Mouse (Mus musculus): Measurements from ENCODE around the gene Ifit3b.
"Not testable (repeated sequence)": the region's sequence is repeated elsewhere in the genome, so short reads cannot be mapped to it uniquely, and the experiment has no call there.

The Ifit3b gene

DNA sequence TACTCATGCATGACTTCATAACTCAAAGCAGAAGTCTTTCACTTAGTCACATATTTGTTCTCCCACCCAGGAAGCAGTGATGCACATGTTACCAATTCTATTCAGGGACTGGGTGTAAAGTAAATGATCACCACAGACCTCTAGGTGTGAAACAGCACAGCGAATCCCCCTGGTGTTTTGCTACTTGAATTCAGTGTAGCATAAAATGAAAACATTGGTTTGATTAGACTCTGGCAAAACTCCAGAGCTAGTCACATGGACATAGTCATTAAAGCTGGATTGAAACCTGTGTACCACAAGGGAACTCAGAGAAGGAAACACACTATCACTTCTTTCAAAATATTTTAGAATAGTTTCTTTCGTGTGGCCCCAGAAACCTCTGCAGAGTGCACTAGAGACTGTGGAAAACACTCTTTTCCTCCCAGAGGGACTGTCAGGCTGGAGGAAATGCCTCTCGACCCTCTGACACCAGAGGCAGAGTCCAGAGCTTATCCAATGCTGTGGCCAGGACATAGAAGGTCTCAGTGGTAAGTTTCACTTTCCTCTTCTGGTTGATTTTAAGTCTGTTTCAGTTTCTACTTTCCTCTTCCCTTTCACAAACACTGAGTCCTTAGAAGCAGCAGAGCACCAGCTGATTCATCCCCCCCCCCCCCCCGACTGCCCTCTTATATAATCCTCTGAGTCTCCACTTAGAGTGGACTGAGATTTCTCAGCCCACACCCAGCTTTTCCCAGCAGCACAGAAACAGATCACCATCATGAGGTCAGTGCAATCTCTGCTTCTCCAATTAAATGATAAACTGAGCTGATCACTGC, at the start of gene Ifit3b:
TSS of gene Ifit3b (plus strand) at position 734 of the 815 bp plus-strand sequence.
- DNase-seq (ENCODE audit: low spot score): not testable (repeated sequence)

- DNase-seq (ENCODE audit: low spot score): no peak
Measured at GRCm38 (mm10) chr19:34562556-34562955, 45.2 kb upstream of the Ifit3b start.

GRCm38 (mm10) chr19:34566178-34566784, 41.5 kb upstream of the Ifit3b start:
- no peak for DNase-seq (ENCODE audit: low spot score)

DNA sequence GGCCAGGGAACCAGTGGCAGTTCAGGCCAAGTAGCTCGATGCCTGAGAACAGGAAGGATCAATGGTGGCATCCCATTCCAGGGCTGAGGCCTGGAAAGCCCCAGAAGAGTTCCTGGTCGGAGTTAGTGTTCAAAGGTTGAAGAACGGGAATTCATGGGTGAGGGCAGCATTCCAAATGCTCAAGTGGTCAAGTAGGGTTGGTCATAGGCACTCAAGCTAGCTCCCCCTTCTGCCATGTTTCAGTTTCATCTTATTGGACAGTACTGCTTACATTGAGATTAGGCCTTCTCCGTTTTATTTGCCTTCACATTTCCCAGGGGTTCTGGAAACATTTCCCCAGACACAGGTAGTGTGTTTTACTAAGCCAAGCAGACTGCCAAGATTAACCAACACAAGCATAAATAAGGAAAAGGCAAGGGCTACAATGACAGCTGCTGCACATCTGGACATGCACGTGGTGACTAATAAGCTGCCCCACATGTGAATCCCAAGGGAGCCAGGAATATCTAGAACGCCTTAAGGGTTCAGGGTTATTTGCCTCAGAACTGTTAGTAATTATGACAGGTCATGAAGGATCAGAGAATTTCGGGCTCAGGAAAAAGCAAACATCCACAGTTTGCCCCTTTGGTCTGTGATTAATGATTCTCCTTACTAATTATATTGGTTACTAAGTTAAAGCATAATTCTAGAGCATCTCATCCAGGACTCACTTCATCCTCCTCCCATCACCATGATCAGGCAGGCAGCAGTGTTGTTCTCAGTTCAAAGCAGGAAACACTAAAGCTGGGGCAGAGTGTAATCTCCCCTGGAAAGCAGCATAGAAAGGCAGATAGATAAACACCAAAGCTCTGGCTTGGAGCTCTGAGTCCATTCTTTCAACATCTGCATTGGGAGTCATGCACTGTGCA, 38.5 kb upstream of the Ifit3b start:
- no peak for DNase-seq (ENCODE audit: low spot score)

DNA sequence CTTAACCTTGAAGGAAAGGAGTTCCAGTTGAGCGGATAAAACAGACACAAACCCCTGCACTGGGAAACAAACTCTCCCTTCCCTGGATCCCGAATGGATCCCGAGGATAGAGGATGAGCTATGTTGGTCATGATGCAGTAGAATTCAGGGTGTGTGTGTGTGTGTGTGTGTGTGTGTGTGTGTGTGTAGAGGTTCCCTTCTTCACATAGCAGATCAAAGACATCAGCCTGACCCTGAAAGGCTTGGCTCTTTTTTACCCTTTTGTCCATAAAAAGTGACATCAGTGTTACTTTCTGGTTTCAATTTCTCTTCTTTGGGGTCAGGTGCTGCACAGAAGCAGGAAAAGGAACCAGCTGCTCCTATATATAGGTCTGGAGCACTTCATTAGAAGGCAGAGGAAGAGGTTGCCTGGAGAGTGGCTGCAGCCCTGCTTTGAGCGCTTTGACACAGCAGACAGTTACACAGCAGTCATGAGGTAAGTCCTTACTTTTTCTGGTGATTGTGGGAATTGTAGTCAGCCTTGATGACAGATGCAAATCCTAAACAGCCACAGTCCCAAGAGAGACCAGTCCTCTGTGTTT, 37.8 kb upstream of the Ifit3b start:
- no peak for DNase-seq (ENCODE audit: low spot score)

GRCm38 (mm10) chr19:34571080-34571479, 36.7 kb upstream of the Ifit3b start:
- DNase-seq (ENCODE audit: low spot score): no peak

DNA sequence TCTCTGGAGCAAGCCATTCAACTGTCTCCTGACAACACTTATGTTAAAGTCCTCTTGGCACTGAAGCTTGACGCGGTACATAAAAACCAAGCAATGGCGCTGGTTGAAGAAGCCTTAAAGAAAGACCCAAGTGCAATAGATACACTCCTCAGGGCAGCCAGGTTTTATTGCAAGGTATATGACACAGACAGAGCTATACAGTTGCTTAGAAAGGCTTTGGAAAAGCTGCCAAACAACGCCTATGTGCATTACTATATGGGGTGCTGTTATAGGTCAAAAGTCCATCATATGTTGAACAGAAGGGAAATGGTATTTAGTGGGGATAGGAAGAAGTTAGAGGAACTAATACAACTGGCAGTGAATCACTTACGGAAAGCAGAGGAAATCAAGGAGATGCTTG, 34.1 kb upstream of the Ifit3b start:
- no peak for DNase-seq (ENCODE audit: low spot score)

DNA sequence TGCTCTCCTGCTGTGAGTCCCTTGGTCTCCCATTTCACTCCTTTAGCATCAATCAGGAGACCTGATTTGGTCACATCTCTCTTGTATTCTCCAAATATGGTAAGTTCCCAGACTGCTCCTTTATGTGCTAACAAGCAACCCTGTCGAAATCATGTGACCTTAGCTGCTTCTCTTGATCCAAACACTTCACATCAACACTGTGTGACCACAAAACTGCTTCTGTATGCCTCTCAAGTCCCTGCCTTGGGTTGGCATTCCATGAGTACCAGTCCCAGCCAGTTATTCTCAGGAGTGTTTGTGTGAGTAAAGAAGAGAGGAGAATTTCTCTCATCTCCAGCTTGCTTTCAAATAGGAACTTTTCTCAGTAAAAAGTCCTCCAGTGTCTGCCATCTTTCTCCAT, 30.6 kb upstream of the Ifit3b start:
- no peak for DNase-seq (ENCODE audit: low spot score)

DNA sequence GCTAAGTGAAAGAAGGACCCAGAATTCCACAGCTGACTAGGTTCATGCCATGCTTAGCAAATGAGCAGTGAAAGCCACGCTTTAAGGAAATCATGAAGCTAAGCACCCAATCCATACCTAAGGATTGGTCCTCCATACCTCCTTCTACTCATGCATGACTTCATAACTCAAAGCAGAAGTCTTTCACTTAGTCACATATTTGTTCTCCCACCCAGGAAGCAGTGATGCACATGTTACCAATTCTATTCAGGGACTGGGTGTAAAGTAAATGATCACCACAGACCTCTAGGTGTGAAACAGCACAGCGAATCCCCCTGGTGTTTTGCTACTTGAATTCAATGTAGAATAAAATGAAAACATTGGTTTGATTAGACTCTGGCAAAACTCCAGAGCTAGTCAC, 25.1 kb upstream of the Ifit3b start:
- DNase-seq (ENCODE audit: low spot score): not testable (repeated sequence)

GRCm38 (mm10) chr19:34583126-34583766, 24.5 kb upstream of the Ifit3b start, which contains the start of gene Ifit3:
Ifit3 (plus strand) TSS chr19:34583531.
- DNase-seq (ENCODE audit: low spot score): not testable (repeated sequence)

GRCm38 (mm10) chr19:34585740-34586458, 21.9 kb upstream of the Ifit3b start:
- not testable (repeated sequence) for DNase-seq (ENCODE audit: low spot score)

DNA sequence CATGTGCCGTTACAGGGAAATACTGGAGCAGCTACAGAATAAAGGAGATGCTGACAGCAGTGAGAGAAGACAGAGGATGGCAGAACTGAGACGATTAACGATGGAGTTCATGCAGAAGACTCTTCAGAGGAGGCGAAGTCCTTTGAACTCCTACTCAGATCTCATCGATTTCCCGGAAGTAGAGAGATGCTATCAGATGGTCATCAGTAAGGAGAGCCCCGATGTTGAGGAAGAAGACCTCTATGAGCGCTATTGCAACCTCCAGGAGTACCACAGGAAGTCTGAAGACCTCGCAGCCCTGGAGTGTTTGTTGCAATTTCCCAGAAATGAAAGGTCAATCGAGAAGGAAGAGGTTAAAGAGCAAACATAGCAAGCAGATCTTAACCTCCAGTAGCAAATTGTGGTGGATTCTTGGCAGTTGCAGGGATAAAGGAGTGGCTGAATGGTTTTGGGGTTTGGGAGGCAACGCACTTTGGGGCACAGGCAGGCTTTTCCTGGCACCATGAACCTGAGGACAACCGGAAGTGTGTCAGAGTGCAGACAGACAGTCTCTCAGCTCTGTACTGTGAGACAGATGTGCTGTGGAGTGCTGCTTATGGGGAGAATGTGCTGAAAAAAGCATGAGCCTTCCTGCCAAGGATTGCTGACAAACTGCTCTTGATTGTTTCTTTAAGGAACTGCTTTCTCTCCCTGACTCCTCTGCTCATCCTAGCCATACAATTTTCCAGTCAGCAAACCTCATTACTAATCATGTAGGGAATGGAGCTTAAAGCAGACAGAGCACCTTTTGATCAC, 19.7 kb upstream of the Ifit3b start:
- DNase-seq (ENCODE audit: low spot score): not testable (repeated sequence)

DNA sequence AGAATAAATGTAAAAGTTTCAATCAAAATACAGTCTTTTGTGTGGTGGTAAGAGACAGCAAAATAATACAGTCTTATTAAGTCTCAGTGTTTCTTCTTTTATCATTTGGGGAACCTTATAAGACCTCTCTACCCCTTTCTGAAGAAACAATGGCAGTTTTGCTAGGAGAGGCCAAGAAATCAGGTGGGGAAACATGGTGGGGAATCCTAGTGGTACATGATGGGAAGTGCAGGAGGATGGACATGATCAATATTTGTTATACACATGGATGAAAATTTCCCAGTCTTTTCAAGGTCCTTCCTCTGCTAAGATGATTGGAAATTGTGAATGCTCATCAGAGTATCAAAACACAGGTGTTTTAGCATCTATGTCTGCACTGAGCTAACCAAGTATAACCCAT, 18.8 kb upstream of the Ifit3b start:
- DNase-seq (ENCODE audit: low spot score): no peak

DNA sequence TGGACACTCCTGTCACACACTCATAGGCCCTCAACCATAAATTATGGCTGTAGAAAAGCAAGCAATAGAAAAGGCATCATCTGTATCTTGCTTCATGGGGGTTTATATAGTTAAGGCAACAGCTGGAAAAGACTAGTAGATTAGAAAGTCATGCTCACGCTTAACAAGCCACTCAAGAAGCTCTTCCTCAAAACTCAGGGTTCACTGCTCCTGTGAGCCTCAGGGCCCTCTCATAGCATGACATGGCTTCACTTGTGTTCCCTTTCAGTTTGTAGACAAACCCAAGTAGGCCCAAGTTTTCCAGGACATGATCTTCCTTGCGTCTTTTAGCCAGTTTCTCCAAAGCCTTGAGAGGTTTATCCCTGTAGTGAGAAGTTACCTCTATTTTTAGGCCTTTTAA, 14.3 kb upstream of the Ifit3b start:
- no peak for DNase-seq (ENCODE audit: low spot score)

DNA sequence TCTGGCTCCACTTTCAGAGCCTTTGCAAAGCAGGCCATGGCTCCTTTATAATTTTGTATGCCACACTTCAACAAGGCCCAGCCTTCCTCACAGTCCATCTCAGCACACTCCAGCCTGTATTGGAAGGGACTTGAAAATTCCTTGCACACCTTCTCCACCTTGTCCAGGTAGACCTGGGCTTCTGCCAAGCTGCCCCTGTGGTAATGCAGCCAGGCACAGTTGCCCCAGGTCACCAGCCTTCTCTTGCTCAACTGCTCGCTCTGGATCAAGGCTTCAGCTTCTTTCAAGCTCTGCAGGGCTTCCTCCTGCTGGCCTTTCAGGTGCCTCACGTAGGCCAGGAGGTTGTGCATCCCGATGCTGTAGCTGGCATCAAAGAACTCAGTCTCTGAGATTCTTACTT, 13.2 kb upstream of the Ifit3b start:
- not testable (repeated sequence) for DNase-seq (ENCODE audit: low spot score)

DNA sequence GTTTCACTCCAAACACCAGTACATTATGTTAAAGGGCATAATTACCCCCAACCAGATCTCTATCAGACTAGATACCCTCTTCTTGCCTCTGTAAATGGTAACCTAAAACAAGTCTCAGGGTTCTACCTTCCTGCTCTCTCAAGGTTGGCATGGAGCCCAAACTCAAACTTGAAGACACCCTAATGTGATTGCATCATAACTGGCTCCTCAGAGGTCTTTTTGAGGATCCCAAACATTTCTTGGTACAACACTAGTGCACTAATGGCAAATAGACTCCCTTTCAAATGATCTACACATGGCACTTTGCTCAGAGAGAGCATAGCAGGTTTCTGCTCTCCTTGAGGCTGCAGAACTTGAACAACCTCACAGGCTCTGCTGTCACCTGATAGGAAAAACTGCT, 11.0 kb upstream of the Ifit3b start:
- no peak for DNase-seq (ENCODE audit: low spot score)

GRCm38 (mm10) chr19:34598341-34598740, 9.4 kb upstream of the Ifit3b start:
- no peak for DNase-seq (ENCODE audit: low spot score)

DNA sequence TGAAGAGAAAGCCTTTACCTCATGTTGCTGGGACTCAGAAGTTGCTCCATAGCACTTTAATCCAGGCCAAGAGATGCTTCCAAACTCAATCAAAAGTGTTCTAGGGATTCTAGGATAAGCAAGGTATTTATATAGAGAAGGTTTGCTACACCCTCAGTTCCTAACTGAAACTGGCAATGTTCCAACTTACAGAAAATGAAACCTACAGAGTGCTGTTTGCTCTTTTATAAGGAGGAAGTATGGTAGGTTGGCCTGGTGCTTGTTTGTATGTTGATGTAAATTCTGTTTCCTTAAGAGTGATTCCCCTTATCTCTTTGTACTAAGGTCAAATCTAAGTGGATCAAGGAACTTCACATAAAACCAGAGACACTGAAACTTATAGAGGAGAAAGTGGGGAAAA, 8.5 kb upstream of the Ifit3b start:
- not testable (repeated sequence) for DNase-seq (ENCODE audit: low spot score)

- not testable (repeated sequence) for DNase-seq (ENCODE audit: low spot score)
Measured at GRCm38 (mm10) chr19:34601888-34602287, 5.9 kb upstream of the Ifit3b start, which contains the start of gene Ifit1bl1. Ifit1bl1 (minus strand) TSS chr19:34601956.

DNA sequence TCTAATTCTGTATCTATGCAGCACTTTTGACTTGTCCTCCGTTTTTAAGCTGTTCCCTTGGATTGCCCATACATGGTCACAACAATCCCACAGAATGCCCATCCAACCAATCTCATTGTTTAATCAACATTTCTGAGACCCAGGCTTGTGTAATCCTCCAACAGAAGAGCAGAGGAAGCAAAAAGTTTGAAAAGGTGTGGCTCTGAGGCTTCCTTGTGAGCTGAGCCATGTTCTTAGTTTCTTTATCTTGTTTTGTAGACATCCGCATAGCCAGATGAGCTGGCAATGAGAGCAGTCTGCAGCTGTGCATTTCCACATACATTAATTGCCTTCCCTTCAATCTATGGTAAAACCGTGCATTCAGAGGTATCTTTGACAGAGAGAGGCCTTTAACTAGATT, 2.3 kb upstream of the Ifit3b start:
- DNase-seq (ENCODE audit: low spot score): no peak

All from urinary bladder, postnatal 25 days (tissue).